Mouse (Mus musculus) bone marrow, adult 2 months (tissue): ENCODE data around the gene Polr2e.

ENCODE experiments used
- CTCF ChIP-seq: fragments of 200-500 bp; IDR thresholded peaks from 2 replicates; pipeline ENCODE4 v1.5.1; 2011; ENCODE audit warnings: low read length, control low read depth; ENCODE audit not compliant: control insufficient read depth, insufficient read depth
- POLR2A ChIP-seq: fragments of 200-500 bp; IDR thresholded peaks from 2 replicates; pipeline ENCODE4 v1.6.1; 2011; ENCODE audit warnings: low read depth, mild to moderate bottlenecking, control low read depth, low read length, borderline replicate concordance; ENCODE audit not compliant: control insufficient read depth

DNA sequence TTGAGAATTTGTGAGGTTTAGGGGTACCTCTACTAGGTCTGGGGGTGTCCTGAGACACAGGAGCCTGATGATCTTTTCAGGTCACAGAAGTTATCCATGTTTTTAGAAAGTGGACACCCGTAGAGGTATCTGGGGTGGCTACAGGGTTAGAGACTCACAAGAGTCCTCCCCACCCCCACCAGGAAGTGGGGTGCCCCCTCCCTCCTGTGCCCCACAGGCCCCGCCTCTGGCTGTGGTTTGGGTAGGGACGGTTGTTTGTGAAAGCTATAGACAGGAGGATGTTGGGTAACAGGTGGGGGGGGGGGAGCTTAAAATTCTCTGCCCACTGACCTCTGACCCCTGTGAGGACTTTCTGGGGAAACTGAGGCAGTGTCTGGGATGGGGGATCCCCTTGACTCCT lies 22.2 kb downstream of the Polr2e start:
- TF ChIP-seq CTCF, result no peak
- no peak for TF ChIP-seq POLR2A
